Mouse (Mus musculus) midbrain, postnatal 0 days (tissue): Measurements from ENCODE around the gene Vps13c. TPM values are rescaled to one million over a fixed set of nuclear protein-coding genes. Genes with fewer than 3 reads are reported as not detected.

Experiments
- ATAC-seq: fragments of 200-750 bp; cut with Nextera tagmentation; 2 replicates; pipeline ENCODE4 v1.8.0; 2017; ENCODE audit warnings: moderate number of reproducible peaks, mild to moderate bottlenecking, moderate TSS enrichment, moderate library complexity; ENCODE audit not compliant: low FRiP score
- DNase-seq: peaks from one replicate; pipeline ENCODE4 v3.0.0-alpha.2; 2015; ENCODE audit warnings: low spot score
- H3K27ac ChIP-seq: fragments of 300-500 bp; sonication (generic); 2 replicates; pipeline ENCODE4 v1.5.1; 2014; ENCODE audit warnings: low read depth, mild to moderate bottlenecking, low read length, mixed read lengths
- H3K27me3 ChIP-seq: fragments of 300-500 bp; sonication (generic); 2 replicates; pipeline ENCODE4 v1.6.1; 2014; ENCODE audit warnings: low read length, control low read depth, mixed read lengths; ENCODE audit not compliant: insufficient read depth
- H3K36me3 ChIP-seq: fragments of 300-500 bp; sonication (generic); 2 replicates; pipeline ENCODE4 v1.6.1; 2014; ENCODE audit warnings: low read length, control low read depth, mixed read lengths; ENCODE audit not compliant: insufficient read depth
- H3K4me1 ChIP-seq: fragments of 300-500 bp; sonication (generic); 2 replicates; pipeline ENCODE4 v1.6.1; 2014; ENCODE audit warnings: mild to moderate bottlenecking, control low read depth, antibody characterized with exemption, low read length, mixed read lengths; ENCODE audit not compliant: insufficient read depth
- H3K4me2 ChIP-seq: fragments of 300-500 bp; sonication (generic); 2 replicates; pipeline ENCODE4 v1.6.1; 2014; ENCODE audit warnings: low read depth, mild to moderate bottlenecking, low read length, mixed read lengths; ENCODE audit not compliant: poor library complexity, severe bottlenecking
- H3K4me3 ChIP-seq: fragments of 300-500 bp; sonication (generic); 2 replicates; pipeline ENCODE4 v1.5.1; 2014; ENCODE audit warnings: low read depth, mild to moderate bottlenecking, low read length, moderate library complexity
- H3K9ac ChIP-seq: fragments of 300-500 bp; sonication (generic); replicated peaks from 2 replicates; pipeline ENCODE4 v1.6.1; 2014; ENCODE audit warnings: mild to moderate bottlenecking, low read length, moderate library complexity, mixed read lengths; ENCODE audit not compliant: poor library complexity, severe bottlenecking
- H3K9me3 ChIP-seq: fragments of 300-500 bp; sonication (generic); 2 replicates; pipeline ENCODE4 v1.6.1; 2016; ENCODE audit warnings: low read length, control low read depth
- CTCF ChIP-seq: IDR thresholded peaks from 2 replicates; pipeline ENCODE4 v1.5.1; 2016; ENCODE audit warnings: antibody characterized with exemption, mild to moderate bottlenecking
- WGBS: fragments of 180-500 bp; shearing (Covaris S2); extraction: QIAGEN DNeasy Blood & Tissue Kit; methylation state at CpG from one replicate; pipeline ENCODE4 v1.1.7; 2014; 5-methylcytosine and 5-hydroxymethylcytosine counted together
- polyA plus RNA-seq: library from polyadenylated mRNA; unstranded; fragments of >200 nt; fragmentation: Nextera tagmentation; extraction: Ambion mirVana; gene quantifications from 2 replicates; pipeline ENCODE4 v1.2.1, GENCODE M21; 2015
- total RNA-seq: library from RNA; depleted of rRNA; stranded (reverse); fragments of >200 nt; gene quantifications from 2 replicates; pipeline ENCODE4 v1.2.3, GENCODE M21; 2014

Gene Vps13c
- total and polyA plus RNA-seq, 2 experiments from 2014 or later = 8.4 to 31.5 TPM

DNA sequence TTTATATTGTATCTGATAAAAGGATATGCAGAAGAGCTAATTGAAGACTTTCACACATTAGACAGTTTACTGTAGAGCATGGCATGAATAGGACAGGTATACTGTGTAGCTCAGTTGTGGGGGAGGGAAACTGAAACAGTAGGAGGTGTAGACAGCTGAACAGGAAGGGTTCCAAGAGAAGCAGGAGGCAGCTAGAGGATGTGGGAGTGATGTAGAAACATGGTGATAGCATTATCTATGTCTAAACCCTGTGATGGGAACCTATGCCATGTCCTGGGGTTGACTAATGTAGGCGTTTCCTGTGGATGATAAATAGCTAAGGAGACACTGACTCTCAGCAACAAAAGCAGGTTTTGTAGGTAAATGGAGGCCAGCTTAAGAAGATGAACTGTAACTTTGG lies 53.3 kb downstream of the Vps13c start:
- peaks cover 14% of the 10 kb centered on the region for H3K36me3 ChIP-seq
- 95% methylated on average over 1 of the region's 1 CpGs for WGBS
- no peak for ATAC-seq

DNA sequence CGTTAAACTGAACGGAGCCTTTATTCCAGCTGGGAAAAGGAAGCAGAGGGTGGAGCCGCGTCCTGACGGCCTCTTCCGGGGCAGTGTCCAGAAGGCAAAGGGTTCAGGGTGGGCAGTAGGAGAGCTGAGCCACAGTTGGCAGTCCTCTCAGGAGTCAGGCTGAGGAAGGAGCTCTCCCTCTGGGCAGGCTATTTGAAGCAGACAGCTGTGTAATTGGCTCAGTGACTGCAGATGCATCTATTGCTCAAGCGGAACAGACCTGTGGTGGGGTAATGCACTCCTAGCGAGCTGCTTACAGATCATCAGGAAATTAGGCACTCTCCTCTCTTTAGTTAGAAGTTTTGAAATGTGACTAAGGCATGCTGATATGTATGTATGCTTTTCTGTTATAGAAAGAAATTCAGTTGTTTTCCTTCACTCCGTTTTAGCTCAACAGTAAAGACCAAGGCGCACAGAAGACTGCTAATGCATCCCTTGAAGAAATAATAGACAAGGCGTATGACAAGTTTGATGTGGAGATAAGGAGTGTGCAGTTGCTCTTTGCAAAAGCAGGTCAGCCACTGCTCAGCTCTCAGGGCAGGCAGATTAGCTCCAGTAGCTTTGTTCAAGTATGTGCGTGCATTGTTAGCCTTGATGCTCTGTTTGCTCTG lies 56.6 kb downstream of the Vps13c start:
- Histone ChIP-seq H3K4me1 (no peaks in the 10 kb centered on the region; the same call in 1 of the 2 replicates), H3K4me3 (no peak overlapping the region), H3K4me2 (no peak overlapping the region), H3K27me3 (no peaks in the 10 kb centered on the region), H3K27ac (no peak overlapping the region), H3K9ac (no peak overlapping the region), H3K36me3 (peaks cover 24% of the 10 kb centered on the region), H3K9me3 (no peaks in the 10 kb centered on the region)
- TF ChIP-seq CTCF = no peak
- DNase-seq (peak; percentile 22), ATAC-seq (no peak)
- WGBS = 24% methylated on average over 12 of the region's 12 CpGs

More for the DNA sequence above, 53.3 kb downstream of the Vps13c start:
- H3K4me3 ChIP-seq = no peak overlapping the region
- H3K4me2 ChIP-seq = no peak overlapping the region
- H3K27me3 ChIP-seq = no peaks in the 10 kb centered on the region
- no peak for DNase-seq
- no peak for TF ChIP-seq CTCF
- H3K9me3 ChIP-seq = no peaks in the 10 kb centered on the region
- no peak overlapping the region for H3K27ac ChIP-seq
- no peak overlapping the region for H3K9ac ChIP-seq
- no peaks in the 10 kb centered on the region; the same call in 1 of the 2 replicates for H3K4me1 ChIP-seq

GRCm38 (mm10) chr9:67900398-67900797 lies 60.2 kb downstream of the Vps13c start:
- H3K27ac ChIP-seq = no peak overlapping the region
- DNase-seq = no peak
- no peak overlapping the region for H3K9ac ChIP-seq
- H3K4me2 ChIP-seq = no peak overlapping the region
- H3K36me3 ChIP-seq = peaks cover 10% of the 10 kb centered on the region
- H3K27me3 ChIP-seq = no peaks in the 10 kb centered on the region
- H3K9me3 ChIP-seq = no peaks in the 10 kb centered on the region
- ATAC-seq = no peak
- H3K4me1 ChIP-seq = no peaks in the 10 kb centered on the region; the same call in 1 of the 2 replicates
- H3K4me3 ChIP-seq = no peak overlapping the region
- 61% methylated on average over 5 of the region's 5 CpGs for WGBS
- no peak for TF ChIP-seq CTCF

GRCm38 (mm10) chr9:67904355-67904754 lies 64.2 kb downstream of the Vps13c start:
- no peak overlapping the region for H3K4me2 ChIP-seq
- H3K4me3 ChIP-seq = no peak overlapping the region
- TF ChIP-seq CTCF = no peak
- no peak overlapping the region for H3K9ac ChIP-seq
- no peaks in the 10 kb centered on the region for H3K9me3 ChIP-seq
- H3K27ac ChIP-seq = no peak overlapping the region
- DNase-seq (no peak), ATAC-seq (no peak)
- no peaks in the 10 kb centered on the region for H3K4me1 ChIP-seq
- H3K36me3 ChIP-seq = peaks cover 15% of the 10 kb centered on the region
- WGBS = 87% methylated on average over 6 of the region's 6 CpGs
- H3K27me3 ChIP-seq = no peaks in the 10 kb centered on the region

GRCm38 (mm10) chr9:67905541-67905940 lies 65.3 kb downstream of the Vps13c start:
- TF ChIP-seq CTCF = no peak
- Histone ChIP-seq H3K9me3 (no peaks in the 10 kb centered on the region), H3K4me1 (no peaks in the 10 kb centered on the region), H3K27ac (no peak overlapping the region), H3K4me2 (no peak overlapping the region), H3K4me3 (no peak overlapping the region), H3K27me3 (no peaks in the 10 kb centered on the region), H3K36me3 (peaks cover 25% of the 10 kb centered on the region), H3K9ac (no peak overlapping the region)
- DNase-seq (no peak), ATAC-seq (no peak)
- WGBS = 68% methylated on average over 2 of the region's 2 CpGs

DNA sequence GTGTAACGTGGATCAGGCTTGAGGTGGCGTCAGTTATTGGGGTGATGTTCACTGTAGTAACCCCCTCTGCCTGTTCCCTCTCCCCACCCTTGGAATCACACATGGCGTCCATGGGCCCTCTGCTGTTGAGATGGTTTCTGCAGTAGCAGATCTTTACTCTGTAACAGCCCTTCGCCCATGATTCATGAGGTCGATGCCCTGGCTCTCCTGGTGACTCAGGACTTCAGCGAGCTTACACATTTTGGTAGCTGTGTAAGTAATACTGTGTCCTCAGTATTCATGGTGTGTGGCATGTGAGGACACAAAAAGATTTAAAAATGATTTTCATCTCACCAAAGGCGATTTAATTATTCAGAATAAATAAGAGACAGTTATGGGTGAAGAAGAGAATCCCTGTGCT lies 74.5 kb downstream of the Vps13c start:
- peak; percentile 19; the same call in 1 of the 2 replicates for TF ChIP-seq CTCF
- Histone ChIP-seq H3K36me3 (peaks cover 45% of the 10 kb centered on the region), H3K4me3 (no peak overlapping the region), H3K27me3 (no peaks in the 10 kb centered on the region), H3K4me1 (no peaks in the 10 kb centered on the region), H3K9ac (no peak overlapping the region), H3K27ac (no peak overlapping the region), H3K9me3 (no peaks in the 10 kb centered on the region), H3K4me2 (no peak overlapping the region)
- 91% methylated on average over 7 of the region's 7 CpGs for WGBS
- ATAC-seq (no peak), DNase-seq (no peak)
